Mouse (Mus musculus): Measurements from ENCODE around the gene Rassf5. TPM values are rescaled to one million over a fixed set of nuclear protein-coding genes. Genes with fewer than 3 reads are reported as not detected.

Gene Rassf5
- polyA plus RNA-seq, 1 experiment from 2014 or later = 27.0 TPM

DNA sequence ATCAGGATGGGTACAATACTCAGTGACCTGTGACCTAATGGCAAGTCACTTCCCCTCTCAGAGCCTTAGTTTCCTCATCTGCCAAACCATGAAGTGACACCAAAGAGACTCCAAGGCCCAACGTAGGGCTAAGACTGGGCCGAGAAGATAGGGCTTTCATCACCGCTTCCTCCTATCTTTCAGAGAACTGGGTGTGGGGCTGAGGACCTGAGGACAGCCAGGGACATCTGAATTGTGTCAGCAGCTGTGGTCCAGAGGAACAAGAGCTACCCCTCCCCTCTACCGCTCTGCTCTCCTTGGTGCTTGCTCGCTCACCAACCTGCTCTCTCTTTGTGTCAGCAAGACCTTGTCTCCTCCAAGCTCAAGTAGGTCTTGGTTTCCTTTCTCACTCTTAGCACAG lies 56.4 kb downstream of the Rassf5 start:
- 39% methylated on average over 5 of the region's 5 CpGs for WGBS
- no peak overlapping the region for H3K27ac ChIP-seq (ENCODE audit: poor library complexity, severe bottlenecking)
- H3K4me3 ChIP-seq = no peak overlapping the region
- H3K27me3 ChIP-seq (replicated peaks) = no peaks in the 10 kb centered on the region
- no peak overlapping the region for H3K4me2 ChIP-seq
- H3K4me1 ChIP-seq (replicated peaks) = peaks cover 54% of the 10 kb centered on the region
- no peak for ATAC-seq (ENCODE audit: insufficient number of reproducible peaks, low FRiP score)
- H3K36me3 ChIP-seq = no peaks in the 10 kb centered on the region
- H3K9ac ChIP-seq = no peak overlapping the region
- no peaks in the 10 kb centered on the region for H3K9me3 ChIP-seq (replicated peaks)

DNA sequence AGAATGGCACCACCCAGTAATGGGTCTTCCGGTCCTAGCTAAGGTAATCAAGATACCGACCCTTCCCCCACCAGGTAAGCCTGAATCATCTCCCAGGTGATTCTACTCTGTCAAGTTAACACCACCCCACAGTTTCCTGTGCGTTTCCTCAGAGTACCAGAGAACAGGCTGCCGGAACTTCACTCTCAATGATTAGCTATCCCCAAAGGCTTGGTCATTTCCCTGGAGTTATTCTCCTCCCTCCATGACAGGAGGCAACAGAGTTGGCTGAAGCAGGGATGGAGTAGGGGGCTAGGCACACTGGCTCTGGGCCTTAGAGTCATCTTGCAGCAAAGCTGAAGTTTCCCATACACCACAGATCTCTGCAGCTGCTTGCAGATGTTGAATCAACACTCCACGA lies 57.2 kb downstream of the Rassf5 start:
- Histone ChIP-seq H3K4me2 (no peak overlapping the region), H3K27me3 (replicated peaks) (no peaks in the 10 kb centered on the region), H3K4me1 (replicated peaks) (peaks cover 59% of the 10 kb centered on the region), H3K9ac (no peak overlapping the region), H3K27ac (ENCODE audit: poor library complexity, severe bottlenecking) (no peak overlapping the region), H3K36me3 (no peaks in the 10 kb centered on the region), H3K4me3 (no peak overlapping the region), H3K9me3 (replicated peaks) (no peaks in the 10 kb centered on the region)
- ATAC-seq (ENCODE audit: insufficient number of reproducible peaks, low FRiP score) = no peak
- WGBS = 80% methylated on average over 5 of the region's 5 CpGs

DNA sequence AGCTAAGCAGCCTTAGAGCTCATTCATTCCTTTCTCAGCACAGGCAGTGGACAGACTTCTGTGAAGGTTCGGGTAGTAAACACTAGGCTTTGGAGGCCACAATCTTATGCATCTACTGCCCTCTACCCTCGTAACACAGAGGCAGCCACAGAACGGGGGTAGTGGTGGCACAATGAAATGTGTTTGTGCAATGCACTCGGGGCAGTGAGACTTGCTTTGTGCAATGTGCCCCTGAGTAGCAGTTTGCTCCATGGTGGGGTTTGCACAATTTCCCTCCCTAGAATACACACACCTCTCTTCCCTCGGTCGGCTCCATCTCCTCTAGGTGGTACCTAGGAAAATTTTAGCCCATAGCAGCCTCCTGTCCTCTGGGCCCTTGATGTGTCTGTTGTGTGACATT lies 58.1 kb downstream of the Rassf5 start:
- no peak for ATAC-seq (ENCODE audit: insufficient number of reproducible peaks, low FRiP score)
- no peak overlapping the region for H3K9ac ChIP-seq
- WGBS = 66% methylated on average over 6 of the region's 6 CpGs
- H3K4me3 ChIP-seq = no peak overlapping the region
- no peak overlapping the region for H3K4me2 ChIP-seq
- H3K4me1 ChIP-seq (replicated peaks) = peaks cover 65% of the 10 kb centered on the region
- no peak overlapping the region for H3K27ac ChIP-seq (ENCODE audit: poor library complexity, severe bottlenecking)
- no peaks in the 10 kb centered on the region for H3K9me3 ChIP-seq (replicated peaks)
- H3K36me3 ChIP-seq = no peaks in the 10 kb centered on the region
- no peaks in the 10 kb centered on the region for H3K27me3 ChIP-seq (replicated peaks)

DNA sequence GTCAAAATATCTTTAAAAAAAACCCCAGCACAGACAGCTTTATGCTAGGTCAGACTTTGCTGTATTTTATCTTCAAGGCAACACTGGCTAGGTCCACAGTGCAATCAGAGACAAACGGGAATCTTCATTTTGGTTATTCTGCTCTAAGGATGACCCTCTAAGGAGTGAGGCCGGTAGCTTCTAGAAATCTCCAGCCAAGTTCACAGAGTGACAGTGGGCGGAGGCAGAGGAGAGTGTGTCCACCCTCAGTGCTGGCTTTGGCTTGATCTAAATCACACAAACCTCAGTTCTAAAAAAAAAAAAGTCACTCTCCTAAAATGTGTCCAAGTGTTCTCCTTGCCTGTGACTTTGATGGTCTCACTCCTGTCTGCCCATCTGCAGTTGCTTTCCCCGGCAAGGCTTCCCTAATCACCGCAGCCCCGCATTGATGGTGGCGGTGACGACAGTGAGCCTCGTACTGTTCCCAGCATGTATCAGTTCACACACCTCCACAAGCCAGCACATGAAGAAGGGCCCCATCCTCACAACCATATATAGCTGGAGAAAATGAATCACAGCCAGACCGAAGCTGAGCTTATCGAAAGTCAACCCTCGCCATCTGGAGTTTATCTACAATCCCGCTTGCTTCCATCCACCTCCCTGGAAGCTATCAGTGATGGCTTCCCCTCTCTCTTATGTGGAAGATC lies 59.1 kb downstream of the Rassf5 start:
- Histone ChIP-seq H3K27ac (ENCODE audit: poor library complexity, severe bottlenecking) (peak overlapping the region; percentile 26; the same call in 1 of the 2 replicates), H3K36me3 (peaks cover 3% of the 10 kb centered on the region), H3K9ac (no peak overlapping the region), H3K4me2 (peak overlapping the region; percentile 29), H3K4me3 (no peak overlapping the region), H3K27me3 (replicated peaks) (no peaks in the 10 kb centered on the region), H3K4me1 (replicated peaks) (peaks cover 68% of the 10 kb centered on the region), H3K9me3 (replicated peaks) (no peaks in the 10 kb centered on the region)
- WGBS = 21% methylated on average over 13 of the region's 13 CpGs
- ATAC-seq (ENCODE audit: insufficient number of reproducible peaks, low FRiP score) = no peak; the same call in 1 of the 2 replicates

DNA sequence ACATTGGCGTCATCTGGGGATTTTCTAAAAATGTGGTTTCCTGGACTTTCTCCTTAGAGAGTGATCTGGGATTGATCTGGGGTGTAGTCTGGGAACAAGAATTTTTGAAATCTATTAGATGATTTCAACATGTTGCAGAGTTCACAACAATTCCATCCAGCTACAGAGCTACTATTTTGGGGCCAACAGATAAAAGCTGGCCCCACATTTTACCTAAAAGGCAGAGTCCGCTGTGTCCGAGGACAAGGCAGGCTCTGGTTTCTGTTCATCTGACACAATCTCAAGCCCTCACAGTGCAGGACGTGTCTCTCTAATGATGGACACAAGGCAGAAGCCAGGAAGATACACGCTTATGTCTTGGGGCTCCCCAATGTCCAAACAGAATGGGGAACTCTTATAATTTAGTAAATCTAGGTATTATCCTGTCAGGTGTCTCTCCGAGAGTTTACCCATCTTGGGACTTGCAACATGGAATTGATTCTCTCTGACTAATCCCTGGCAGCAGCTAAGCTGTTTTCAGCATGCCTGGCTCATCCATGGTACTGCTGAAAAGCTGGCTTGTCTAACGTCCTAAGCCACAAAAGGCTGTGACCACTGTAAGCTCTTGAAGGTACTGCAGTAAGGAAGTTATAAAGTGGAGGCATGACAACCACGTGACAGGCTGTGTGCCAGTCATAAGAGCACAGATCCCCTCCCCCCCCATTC lies 60.0 kb downstream of the Rassf5 start:
- WGBS = 32% methylated on average over 8 of the region's 8 CpGs
- peaks cover 11% of the 10 kb centered on the region for H3K36me3 ChIP-seq
- H3K27me3 ChIP-seq (replicated peaks) = no peaks in the 10 kb centered on the region
- H3K4me2 ChIP-seq = no peak overlapping the region
- H3K27ac ChIP-seq (ENCODE audit: poor library complexity, severe bottlenecking) = peak overlapping the region; percentile 26; the same call in 1 of the 2 replicates
- ATAC-seq (ENCODE audit: insufficient number of reproducible peaks, low FRiP score) = no peak
- H3K9me3 ChIP-seq (replicated peaks) = no peaks in the 10 kb centered on the region
- no peak overlapping the region for H3K4me3 ChIP-seq
- H3K9ac ChIP-seq = no peak overlapping the region
- H3K4me1 ChIP-seq (replicated peaks) = peaks cover 68% of the 10 kb centered on the region

DNA sequence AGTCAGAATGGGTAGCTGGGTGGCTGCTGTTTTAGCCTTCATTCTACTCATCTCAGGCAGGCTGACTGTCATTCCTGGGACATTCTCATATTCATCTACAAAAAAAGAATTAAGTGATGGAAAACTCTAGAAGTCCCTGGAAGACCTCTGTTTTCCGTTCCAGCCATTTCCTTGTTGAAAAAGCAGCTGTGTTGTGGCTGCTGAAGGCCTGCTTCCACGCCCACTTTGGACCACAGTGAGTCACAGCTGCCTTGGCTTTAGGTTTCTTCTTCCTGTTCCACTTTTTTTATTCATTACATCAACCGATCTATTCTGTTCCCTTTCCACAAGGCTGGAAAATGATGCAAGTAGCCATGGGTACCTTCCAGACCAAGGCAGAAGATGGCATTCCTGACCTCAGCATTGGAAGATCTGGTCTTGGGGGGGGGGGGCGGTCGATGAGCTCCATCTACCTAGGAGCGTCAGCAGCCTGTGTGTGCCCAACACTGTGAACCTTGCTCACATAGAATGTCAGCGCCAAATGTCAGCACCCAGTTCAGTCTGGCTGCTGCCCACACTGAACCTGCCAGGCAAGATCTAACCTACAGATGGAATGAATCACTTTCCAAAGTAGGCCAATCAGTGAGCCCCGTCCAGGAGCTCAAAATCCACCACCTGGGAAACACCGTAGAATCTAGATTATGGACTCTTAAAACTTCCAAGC lies 60.7 kb downstream of the Rassf5 start:
- Histone ChIP-seq H3K4me3 (no peak overlapping the region), H3K4me1 (replicated peaks) (peaks cover 62% of the 10 kb centered on the region), H3K36me3 (peaks cover 18% of the 10 kb centered on the region), H3K9me3 (replicated peaks) (no peaks in the 10 kb centered on the region), H3K27ac (ENCODE audit: poor library complexity, severe bottlenecking) (peak overlapping the region; percentile 26; the same call in 1 of the 2 replicates), H3K27me3 (replicated peaks) (no peaks in the 10 kb centered on the region), H3K9ac (no peak overlapping the region), H3K4me2 (no peak overlapping the region)
- ATAC-seq (ENCODE audit: insufficient number of reproducible peaks, low FRiP score) = no peak
- WGBS = 55% methylated on average over 9 of the region's 9 CpGs

DNA sequence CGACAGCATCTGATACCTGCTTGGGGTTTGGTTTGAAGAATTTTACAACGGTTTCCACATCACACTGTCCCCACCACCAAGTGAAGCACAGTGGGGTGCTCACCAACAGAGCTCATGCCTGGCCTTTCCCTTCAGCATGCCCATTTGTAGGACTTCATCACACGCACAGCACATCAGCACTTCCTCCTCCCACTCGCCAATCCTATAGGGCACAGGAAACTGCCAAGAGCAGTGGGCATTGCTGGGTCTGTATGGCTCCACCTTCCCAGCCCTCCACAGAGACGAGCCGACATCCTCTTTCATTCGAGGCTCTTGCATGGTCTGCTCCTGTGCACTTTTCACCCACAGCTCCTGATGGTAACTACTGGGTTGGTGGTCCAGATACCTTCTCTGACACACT lies 61.9 kb downstream of the Rassf5 start:
- H3K36me3 ChIP-seq = peaks cover 27% of the 10 kb centered on the region
- H3K4me2 ChIP-seq = no peak overlapping the region
- 66% methylated on average over 7 of the region's 7 CpGs for WGBS
- no peak overlapping the region for H3K4me3 ChIP-seq
- ATAC-seq (ENCODE audit: insufficient number of reproducible peaks, low FRiP score) = no peak
- H3K4me1 ChIP-seq (replicated peaks) = peaks cover 50% of the 10 kb centered on the region
- H3K9ac ChIP-seq = no peak overlapping the region
- no peak overlapping the region for H3K27ac ChIP-seq (ENCODE audit: poor library complexity, severe bottlenecking)
- no peaks in the 10 kb centered on the region for H3K9me3 ChIP-seq (replicated peaks)
- H3K27me3 ChIP-seq (replicated peaks) = no peaks in the 10 kb centered on the region

DNA sequence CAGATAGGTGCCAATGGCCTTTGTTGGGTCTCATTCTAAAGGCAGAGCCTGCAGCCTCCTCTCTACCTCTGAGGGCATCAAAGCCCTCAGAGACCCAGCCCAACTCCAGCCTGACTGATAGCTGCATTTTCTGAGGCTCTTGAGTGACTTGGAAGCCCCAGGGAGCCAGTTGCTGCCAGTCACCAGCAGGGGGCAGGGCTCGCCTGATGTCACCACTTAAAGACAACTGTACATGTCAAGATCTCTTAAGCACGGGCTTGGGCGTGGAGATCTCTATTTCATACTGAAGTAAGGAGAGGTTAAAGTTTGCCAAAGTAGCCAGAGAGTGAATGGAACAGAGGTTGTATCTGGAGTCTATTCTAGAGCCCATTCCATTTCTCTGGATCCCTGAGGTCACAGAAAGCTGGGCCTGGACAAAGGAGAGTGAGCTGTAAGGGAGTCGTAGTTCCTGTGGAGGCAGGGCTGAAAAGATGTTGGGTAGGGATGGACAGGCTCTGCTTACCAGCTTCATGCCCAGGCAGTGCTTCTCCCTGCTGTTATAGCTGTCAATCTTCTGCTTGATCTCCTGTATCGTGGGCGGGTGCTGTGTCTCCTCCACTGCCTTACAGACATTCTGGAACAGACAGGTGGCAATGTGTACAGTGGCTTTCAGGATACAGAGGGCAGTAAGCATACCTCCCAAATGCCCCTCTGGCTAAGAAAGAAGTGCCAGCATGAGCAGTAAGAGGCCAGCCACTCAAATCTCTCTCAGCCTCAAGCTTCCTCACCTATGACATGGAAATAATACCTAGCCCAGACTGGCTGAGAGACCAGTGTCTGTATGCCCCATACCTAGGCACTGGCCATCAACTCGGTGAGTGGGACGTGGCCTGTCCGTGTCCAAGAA lies 63.2 kb downstream of the Rassf5 start:
- H3K9ac ChIP-seq = no peak overlapping the region
- ATAC-seq (ENCODE audit: insufficient number of reproducible peaks, low FRiP score) = no peak

DNA sequence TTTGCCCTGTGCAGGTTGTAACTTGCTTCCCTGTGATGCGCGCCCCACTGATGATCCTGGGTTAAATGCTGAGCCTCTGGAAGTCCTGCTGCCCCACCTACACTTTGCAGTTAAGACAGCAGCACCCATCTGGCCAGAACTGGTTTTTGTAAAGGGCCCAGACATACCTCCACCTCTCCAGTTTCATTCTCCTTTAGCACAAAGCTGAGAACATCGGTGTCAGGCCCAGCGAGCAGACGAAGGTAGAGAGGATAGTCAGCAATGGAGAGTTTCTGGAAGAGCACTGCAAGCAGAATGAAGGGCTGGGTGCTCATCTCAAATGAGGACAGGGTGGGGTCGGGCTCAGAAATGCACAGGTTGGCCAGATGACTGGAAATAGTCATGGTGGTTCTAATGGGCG lies 64.7 kb downstream of the Rassf5 start:
- ATAC-seq (ENCODE audit: insufficient number of reproducible peaks, low FRiP score) = no peak
- no peak overlapping the region for H3K9ac ChIP-seq
- H3K27me3 ChIP-seq (replicated peaks) = no peaks in the 10 kb centered on the region
- no peak overlapping the region for H3K4me3 ChIP-seq
- 90% methylated on average over 7 of the region's 7 CpGs for WGBS
- H3K9me3 ChIP-seq (replicated peaks) = no peaks in the 10 kb centered on the region
- H3K36me3 ChIP-seq = peaks cover 55% of the 10 kb centered on the region
- peaks cover 31% of the 10 kb centered on the region for H3K4me1 ChIP-seq (replicated peaks)
- no peak overlapping the region for H3K4me2 ChIP-seq
- no peak overlapping the region for H3K27ac ChIP-seq (ENCODE audit: poor library complexity, severe bottlenecking)

More for the DNA sequence above, 63.2 kb downstream of the Rassf5 start:
- Histone ChIP-seq H3K4me3 (no peak overlapping the region), H3K27me3 (replicated peaks) (no peaks in the 10 kb centered on the region), H3K36me3 (peaks cover 40% of the 10 kb centered on the region), H3K9me3 (replicated peaks) (no peaks in the 10 kb centered on the region), H3K4me1 (replicated peaks) (peaks cover 44% of the 10 kb centered on the region), H3K4me2 (no peak overlapping the region), H3K27ac (ENCODE audit: poor library complexity, severe bottlenecking) (no peak overlapping the region)
- WGBS = 57% methylated on average over 9 of the region's 9 CpGs

DNA sequence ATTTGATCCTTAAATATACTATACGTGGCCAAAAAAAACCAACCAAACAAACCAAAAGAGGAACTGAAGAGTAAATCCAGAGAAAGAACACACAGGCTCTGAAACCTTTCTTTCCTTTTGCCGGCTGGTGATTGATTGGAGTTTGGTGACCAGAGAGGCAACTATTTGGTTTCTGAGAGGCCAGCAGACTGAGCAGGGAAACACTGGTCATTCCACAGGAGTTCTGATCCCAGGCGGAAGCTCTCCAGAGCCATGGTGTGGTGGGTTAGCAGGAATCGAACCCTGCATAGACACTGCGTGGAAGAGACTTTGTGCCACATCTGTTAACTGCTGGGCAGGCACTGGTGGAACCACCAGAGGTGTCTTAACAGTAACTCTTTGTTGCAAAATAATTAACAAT lies 67.0 kb downstream of the Rassf5 start:
- peaks cover 13% of the 10 kb centered on the region for H3K4me1 ChIP-seq (replicated peaks)
- no peaks in the 10 kb centered on the region for H3K9me3 ChIP-seq (replicated peaks)
- peaks cover 76% of the 10 kb centered on the region for H3K36me3 ChIP-seq
- no peak overlapping the region for H3K4me3 ChIP-seq
- no peak overlapping the region for H3K27ac ChIP-seq (ENCODE audit: poor library complexity, severe bottlenecking)
- 82% methylated on average over 5 of the region's 5 CpGs for WGBS
- H3K27me3 ChIP-seq (replicated peaks) = no peaks in the 10 kb centered on the region
- H3K9ac ChIP-seq = no peak overlapping the region
- H3K4me2 ChIP-seq = no peak overlapping the region
- no peak for ATAC-seq (ENCODE audit: insufficient number of reproducible peaks, low FRiP score)

Measured in heart, embryonic 12.5 days (tissue).